Mouse (Mus musculus) B cell, adult 67 days (primary cell): ENCODE results near the gene Vwa7. TPM values are rescaled to one million over a fixed set of nuclear protein-coding genes. Genes with fewer than 3 reads are reported as not detected.

Experiments
- total RNA-seq, 2 experiments: library from RNA; stranded (reverse); gene quantifications; 4 replicates each; pipeline ENCODE4 v1.2.4; 2023

Gene Vwa7
- total RNA-seq: under 1 TPM; 0.50 to 0.75 TPM

GRCm38 (mm10) chr17:35016376-35016775 lies at the start of gene Vwa7:
Gene Vwa7, plus strand, starts transcription at chr17:35016579.

GRCm38 (mm10) chr17:34969822-34970221 lies 46.6 kb upstream of the Vwa7 start, which contains the start of gene Gm20481:
Gene Gm20481, plus strand, starts transcription at chr17:34969912.

GRCm38 (mm10) chr17:34972069-34972749 lies 44.2 kb upstream of the Vwa7 start, which contains the start of the genes Hspa1a and Hspa1l:
Gene Hspa1a, minus strand, starts transcription at chr17:34972156.
Gene Hspa1l, plus strand, starts transcription at chr17:34972703.

GRCm38 (mm10) chr17:34981690-34982180 lies 34.6 kb upstream of the Vwa7 start, which contains the start of gene Lsm2:
Gene Lsm2, plus strand, starts transcription at chr17:34981862.

GRCm38 (mm10) chr17:35000717-35001451 lies 15.5 kb upstream of the Vwa7 start, which contains the start of gene Vars:
Gene Vars, plus strand, starts transcription at chr17:35000987.

GRCm38 (mm10) chr17:35027277-35028068 lies 11.1 kb downstream of the Vwa7 start, which contains the start of gene Sapcd1:
Gene Sapcd1, minus strand, starts transcription at chr17:35028016.

GRCm38 (mm10) chr17:35046681-35047455 lies 30.5 kb downstream of the Vwa7 start, which contains the start of gene Msh5:
Gene Msh5, minus strand, starts transcription at chr17:35046745.

GRCm38 (mm10) chr17:35049561-35050016 lies 33.2 kb downstream of the Vwa7 start, which contains the start of gene Clic1:
Gene Clic1, plus strand, starts transcription at chr17:35049966.

GRCm38 (mm10) chr17:35058911-35059892 lies 42.8 kb downstream of the Vwa7 start, which contains the start of gene Ddah2:
Gene Ddah2, plus strand, starts transcription at chr17:35059035.

GRCm38 (mm10) chr17:35064951-35065947 lies 48.9 kb downstream of the Vwa7 start, which contains the start of gene Ly6g6c:
Gene Ly6g6c, plus strand, starts transcription at chr17:35065388.

GRCm38 (mm10) chr17:35066084-35066483 lies 49.7 kb downstream of the Vwa7 start, which contains the start of gene Mpig6b:
Gene Mpig6b, minus strand, starts transcription at chr17:35066184.

Other genes starting within 250 kb of the Vwa7 start
- not detected for gene Cyp21a1, start 212.0 kb upstream of the Vwa7 start, total RNA-seq
- 10 to 100 TPM; 57.8 to 67.8 TPM for gene Stk19, start 179.6 kb upstream of the Vwa7 start, total RNA-seq
- gene Dxo, start 179.6 kb upstream of the Vwa7 start, total RNA-seq: 10 to 100 TPM; 87.2 to 90.1 TPM
- 100 to 1,000 TPM; 106 to 113 TPM for gene Skiv2l, start 166.4 kb upstream of the Vwa7 start, total RNA-seq
- gene Nelfe, start 166.2 kb upstream of the Vwa7 start, total RNA-seq: 10 to 100 TPM; 32.7 to 37.8 TPM
- gene Cfb, start 154.1 kb upstream of the Vwa7 start, total RNA-seq: under 1 TPM in 1 of 2 experiments, not detected in 1; 0.41 TPM
- gene Zbtb12, start 137.1 kb upstream of the Vwa7 start, total RNA-seq: 10 to 100 TPM in 1 of 2 experiments, 1 to 10 TPM in 1; 9.4 to 13.1 TPM
- gene Gm20547, start 134.5 kb upstream of the Vwa7 start, total RNA-seq: not detected
- gene C2, start 118.3 kb upstream of the Vwa7 start, total RNA-seq: 1 to 10 TPM; 2.4 to 2.6 TPM
- gene Ehmt2, start 118.1 kb upstream of the Vwa7 start, total RNA-seq: 100 to 1,000 TPM; 169 to 178 TPM
- gene Slc44a4, start 102.1 kb upstream of the Vwa7 start, total RNA-seq: not detected
- 10 to 100 TPM; 64.3 to 86.9 TPM for gene Neu1, start 85.3 kb upstream of the Vwa7 start, total RNA-seq
- 100 to 1,000 TPM in 1 of 2 experiments, 1 to 10 TPM in 1; 9.1 to 108 TPM for gene Hspa1b, start 57.3 kb upstream of the Vwa7 start, total RNA-seq
- gene Gm20481, start 46.7 kb upstream of the Vwa7 start, total RNA-seq: not detected
- gene Hspa1a, start 44.4 kb upstream of the Vwa7 start, total RNA-seq: 10 to 100 TPM in 1 of 2 experiments, 1 to 10 TPM in 1; 3.8 to 37.9 TPM
- gene Hspa1l, start 43.9 kb upstream of the Vwa7 start, total RNA-seq: not detected
- gene Lsm2, start 34.7 kb upstream of the Vwa7 start, total RNA-seq: 10 to 100 TPM; 32.1 to 32.7 TPM
- 100 to 1,000 TPM; 290 to 310 TPM for gene Vars, start 15.6 kb upstream of the Vwa7 start, total RNA-seq
- 1 to 10 TPM; 4.8 to 5.7 TPM for gene Sapcd1, start 11.4 kb downstream of the Vwa7 start, total RNA-seq
- gene Msh5, start 30.2 kb downstream of the Vwa7 start, total RNA-seq: 10 to 100 TPM in 1 of 2 experiments, 1 to 10 TPM in 1; 9.7 to 13.8 TPM
- gene Clic1, start 33.4 kb downstream of the Vwa7 start, total RNA-seq: 100 to 1,000 TPM; 210 to 218 TPM
- gene Ddah2, start 42.5 kb downstream of the Vwa7 start, total RNA-seq: 1 to 10 TPM; 3.4 to 5.2 TPM
- gene Ly6g6c, start 48.8 kb downstream of the Vwa7 start, total RNA-seq: not detected
- gene Mpig6b, start 49.6 kb downstream of the Vwa7 start, total RNA-seq: not detected
- gene Ly6g6e, start 60.3 kb downstream of the Vwa7 start, total RNA-seq: not detected
- not detected for gene Ly6g6d, start 61.5 kb downstream of the Vwa7 start, total RNA-seq
- not detected for gene Ly6g6f, start 69.0 kb downstream of the Vwa7 start, total RNA-seq
- 10 to 100 TPM; 71.6 to 74.8 TPM for gene Abhd16a, start 72.7 kb downstream of the Vwa7 start, total RNA-seq
- not detected for gene Ly6g5c, start 91.7 kb downstream of the Vwa7 start, total RNA-seq
- 1 to 10 TPM; 1.5 to 1.7 TPM for gene Ly6g5b, start 98.8 kb downstream of the Vwa7 start, total RNA-seq
- gene Gpank1, start 104.9 kb downstream of the Vwa7 start, total RNA-seq: 10 to 100 TPM; 31.1 to 34.0 TPM
- gene Csnk2b, start 105.5 kb downstream of the Vwa7 start, total RNA-seq: 100 to 1,000 TPM; 126 to 147 TPM
- 10 to 100 TPM; 16.6 to 25.1 TPM for gene D17H6S53E, start 109.8 kb downstream of the Vwa7 start, total RNA-seq
- gene Apom, start 115.5 kb downstream of the Vwa7 start, total RNA-seq: under 1 TPM; 0.56 to 0.93 TPM
- 100 to 1,000 TPM; 412 to 463 TPM for gene Bag6, start 118.6 kb downstream of the Vwa7 start, total RNA-seq
- 100 to 1,000 TPM; 364 to 379 TPM for gene Prrc2a, start 148.3 kb downstream of the Vwa7 start, total RNA-seq
- 1 to 10 TPM; 1.7 to 5.1 TPM for gene Aif1, start 159.5 kb downstream of the Vwa7 start, total RNA-seq
- gene Lst1, start 171.9 kb downstream of the Vwa7 start, total RNA-seq: 10 to 100 TPM; 32.6 to 54.4 TPM
- 100 to 1,000 TPM; 669 to 686 TPM for gene Ltb, start 177.9 kb downstream of the Vwa7 start, total RNA-seq
- gene Tnf, start 185.4 kb downstream of the Vwa7 start, total RNA-seq: 10 to 100 TPM in 1 of 2 experiments, 1 to 10 TPM in 1; 9.6 to 14.5 TPM
- 10 to 100 TPM; 45.0 to 61.0 TPM for gene Lta, start 188.8 kb downstream of the Vwa7 start, total RNA-seq
- gene Gm16181, start 204.3 kb downstream of the Vwa7 start, total RNA-seq: not detected
- gene Atp6v1g2, start 217.1 kb downstream of the Vwa7 start, total RNA-seq: 1 to 10 TPM; 1.2 to 2.9 TPM
- gene Nfkbil1, start 219.2 kb downstream of the Vwa7 start, total RNA-seq: 10 to 100 TPM; 11.2 to 16.2 TPM
- 100 to 1,000 TPM; 440 to 473 TPM for gene Ddx39b, start 225.2 kb downstream of the Vwa7 start, total RNA-seq
- gene H2-D1, start 246.2 kb downstream of the Vwa7 start, total RNA-seq: 1,000 to 10,000 TPM; 1,708 to 1,769 TPM